Mouse (Mus musculus) heart, adult 2 months (tissue): ENCODE data around the gene Gm21964.

Source experiments
- CTCF ChIP-seq: fragments of 200-600 bp; IDR thresholded peaks from 2 replicates; pipeline ENCODE4 v1.8.1; 2022; ENCODE audit warnings: antibody characterized with exemption, mild to moderate bottlenecking, moderate library complexity
- EP300 ChIP-seq: fragments of 200-500 bp; IDR thresholded peaks from 2 replicates; pipeline ENCODE4 v1.6.1; 2011; ENCODE audit warnings: low read depth, low read length, control low read depth; ENCODE audit not compliant: insufficient read depth

DNA sequence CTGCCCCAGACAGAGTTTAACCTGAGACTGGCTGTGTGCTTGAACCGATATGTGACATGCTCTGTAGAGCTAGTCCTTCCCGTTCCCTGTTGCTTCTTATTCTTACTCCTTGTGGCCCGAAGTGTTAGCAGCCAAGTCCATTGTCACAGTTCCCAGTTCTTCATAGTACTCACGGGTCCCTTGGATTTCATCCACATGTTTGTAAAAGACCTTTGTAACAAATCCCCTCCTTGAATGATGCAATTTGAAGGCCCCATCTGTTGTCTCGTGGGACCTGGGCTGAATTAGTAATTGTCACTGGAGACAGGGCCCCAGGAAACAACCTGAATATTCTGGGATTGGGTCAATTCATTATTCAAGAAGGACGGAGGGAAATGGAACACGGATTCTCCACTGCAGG, 34.5 kb downstream of the Gm21964 start:
- TF ChIP-seq CTCF: no peak
- TF ChIP-seq EP300: no peak
